Mouse (Mus musculus) erythroblast, embryonic 14.5 days (primary cell): Measurements from ENCODE around the gene Asb15.

Experiments used
- GATA1 ChIP-seq: IDR thresholded peaks from 2 replicates; pipeline ENCODE4 v1.6.1; 2012; ENCODE audit warnings: low read length, inconsistent platforms, mixed read lengths
- TAL1 ChIP-seq: IDR thresholded peaks from 3 replicates; pipeline ENCODE4 v1.6.1; 2012; ENCODE audit warnings: low read length, inconsistent platforms, mixed read lengths

GRCm38 (mm10) chr6:24599639-24600038 lies 71.7 kb downstream of the Asb15 start:
- TF ChIP-seq TAL1 (no peak), GATA1 (no peak)
